Mouse (Mus musculus): ENCODE data around the gene Rab44. TPM values are rescaled to one million over a fixed set of nuclear protein-coding genes. Genes with fewer than 3 reads are reported as not detected.
A peak's percentile ranks its signal among the peaks of the same experiment; 100 is the strongest.

The Rab44 gene
- polyA plus RNA-seq, 1 experiment from 2014 or later = 0.08 TPM

DNA sequence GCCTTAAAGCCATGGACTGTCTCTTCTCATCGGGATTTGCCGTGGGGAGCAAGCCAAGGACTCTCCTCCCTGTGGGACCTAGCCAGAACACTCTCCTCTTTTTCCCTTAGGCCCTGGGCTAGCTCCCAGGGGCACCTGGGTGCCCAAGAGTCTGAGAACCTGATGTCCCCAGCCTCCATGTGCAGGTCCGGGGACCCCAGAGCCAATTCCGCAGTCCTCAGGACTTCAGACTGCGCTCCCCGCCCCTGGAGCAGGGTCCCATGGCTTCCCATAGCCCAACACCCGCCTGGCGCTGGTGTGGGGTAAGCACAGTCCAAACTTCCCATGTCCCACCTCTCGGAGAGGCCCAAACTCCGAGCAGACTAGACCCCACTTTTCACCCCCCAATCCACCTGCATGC lies 28.7 kb upstream of the Rab44 start:
- Histone ChIP-seq H3K4me3 (ENCODE audit: low read depth, low read length) (no peak overlapping the region), H3K36me3 (ENCODE audit: control insufficient read depth, insufficient read depth, low read length) (no peaks in the 10 kb centered on the region), H3K9ac (ENCODE audit: low read depth, low read length) (no peak overlapping the region), H3K9me3 (replicated peaks; ENCODE audit: control insufficient read depth, low read length, poor library complexity, severe bottlenecking) (no peaks in the 10 kb centered on the region), H3K27me3 (ENCODE audit: control insufficient read depth, insufficient read depth, low read depth, low read length) (no peaks in the 10 kb centered on the region), H3K4me2 (ENCODE audit: low read length) (no peak overlapping the region), H3K27ac (ENCODE audit: low read length) (no peak overlapping the region), H3K4me1 (ENCODE audit: control insufficient read depth, insufficient read depth, low read length) (peaks cover 12% of the 10 kb centered on the region; the same call in 1 of the 2 replicates)
- ATAC-seq = no peak
- 81% methylated on average over 10 of the region's 10 CpGs for WGBS

DNA sequence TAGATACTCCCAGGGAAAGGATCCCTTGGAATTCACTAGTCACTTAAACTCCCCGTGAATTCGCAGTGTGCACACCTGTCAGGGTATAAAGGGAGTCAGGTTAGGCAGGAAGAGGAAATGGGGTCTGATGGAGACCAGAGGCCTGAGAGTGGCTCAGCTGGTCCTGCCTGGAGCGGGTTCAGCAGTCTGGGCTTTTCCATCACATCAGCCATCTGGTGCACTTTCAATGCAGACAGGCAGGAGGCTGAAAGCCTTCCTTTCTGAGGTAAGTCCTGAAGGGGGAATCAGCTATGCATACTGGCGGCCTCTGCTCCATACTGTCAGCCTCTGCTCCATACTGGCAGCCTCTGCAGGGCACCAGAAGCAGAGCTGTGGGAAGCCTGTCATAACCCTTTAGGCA lies 27.0 kb upstream of the Rab44 start:
- Histone ChIP-seq H3K4me2 (ENCODE audit: low read length) (no peak overlapping the region), H3K27me3 (ENCODE audit: control insufficient read depth, insufficient read depth, low read depth, low read length) (no peaks in the 10 kb centered on the region), H3K9ac (ENCODE audit: low read depth, low read length) (no peak overlapping the region), H3K27ac (ENCODE audit: low read length) (no peak overlapping the region), H3K4me3 (ENCODE audit: low read depth, low read length) (no peak overlapping the region), H3K36me3 (ENCODE audit: control insufficient read depth, insufficient read depth, low read length) (no peaks in the 10 kb centered on the region), H3K9me3 (replicated peaks; ENCODE audit: control insufficient read depth, low read length, poor library complexity, severe bottlenecking) (no peaks in the 10 kb centered on the region), H3K4me1 (ENCODE audit: control insufficient read depth, insufficient read depth, low read length) (peaks cover 3% of the 10 kb centered on the region; the same call in 1 of the 2 replicates)
- 76% methylated on average over 4 of the region's 4 CpGs for WGBS
- no peak for ATAC-seq

- H3K4me3 ChIP-seq (ENCODE audit: low read depth, low read length) = no peak within 1 kb of the TSS
- 81% methylated on average over 3 of the region's 3 CpGs for WGBS
- ATAC-seq = no peak
- no peaks in the 10 kb centered on the region for H3K36me3 ChIP-seq (ENCODE audit: control insufficient read depth, insufficient read depth, low read length)
- no peak within 1 kb of the TSS for H3K4me2 ChIP-seq (ENCODE audit: low read length)
- no peak within 1 kb of the TSS for H3K27ac ChIP-seq (ENCODE audit: low read length)
- H3K9me3 ChIP-seq (replicated peaks; ENCODE audit: control insufficient read depth, low read length, poor library complexity, severe bottlenecking) = no peaks in the 10 kb centered on the region
- H3K9ac ChIP-seq (ENCODE audit: low read depth, low read length) = no peak within 1 kb of the TSS
- no peaks in the 10 kb centered on the region for H3K27me3 ChIP-seq (ENCODE audit: control insufficient read depth, insufficient read depth, low read depth, low read length)
- peaks cover 6% of the 10 kb centered on the region for H3K4me1 ChIP-seq (ENCODE audit: control insufficient read depth, insufficient read depth, low read length)
Observed at GRCm38 (mm10) chr17:29090776-29091175, 23.2 kb upstream of the Rab44 start, which contains the start of gene Cdkn1a. TSS of gene Cdkn1a (plus strand) at chr17:29090976.

- Histone ChIP-seq H3K9ac (ENCODE audit: low read depth, low read length) (no peak overlapping the region), H3K27ac (ENCODE audit: low read length) (no peak overlapping the region), H3K4me3 (ENCODE audit: low read depth, low read length) (no peak overlapping the region), H3K36me3 (ENCODE audit: control insufficient read depth, insufficient read depth, low read length) (no peaks in the 10 kb centered on the region), H3K27me3 (ENCODE audit: control insufficient read depth, insufficient read depth, low read depth, low read length) (no peaks in the 10 kb centered on the region), H3K4me2 (ENCODE audit: low read length) (no peak overlapping the region), H3K9me3 (replicated peaks; ENCODE audit: control insufficient read depth, low read length, poor library complexity, severe bottlenecking) (no peaks in the 10 kb centered on the region), H3K4me1 (ENCODE audit: control insufficient read depth, insufficient read depth, low read length) (peaks cover 8% of the 10 kb centered on the region)
- ATAC-seq = no peak
- 54% methylated on average over 6 of the region's 6 CpGs for WGBS
Observed at GRCm38 (mm10) chr17:29091348-29091944, 22.5 kb upstream of the Rab44 start.

DNA sequence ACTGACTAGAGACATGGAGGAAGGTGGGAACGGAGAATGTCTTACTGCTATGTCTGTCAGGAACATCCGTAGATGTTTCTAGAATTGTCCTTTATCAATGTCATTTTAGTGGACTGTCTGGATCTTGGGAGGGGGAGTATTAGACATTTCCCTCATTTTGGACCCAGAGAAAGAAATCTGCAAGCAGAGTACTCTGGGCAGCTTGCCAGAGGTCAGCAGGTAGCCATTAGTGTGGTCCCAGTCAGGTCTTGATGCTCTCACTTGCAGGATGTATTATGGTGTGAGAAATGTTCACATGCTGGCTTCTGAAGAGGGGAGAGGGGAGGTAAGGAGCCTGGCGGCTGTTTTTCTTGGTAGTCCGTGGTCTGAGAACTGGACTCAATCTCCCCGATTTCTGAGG lies 21.4 kb upstream of the Rab44 start:
- H3K9me3 ChIP-seq (replicated peaks; ENCODE audit: control insufficient read depth, low read length, poor library complexity, severe bottlenecking) = no peaks in the 10 kb centered on the region
- H3K4me1 ChIP-seq (ENCODE audit: control insufficient read depth, insufficient read depth, low read length) = peaks cover 8% of the 10 kb centered on the region
- H3K27ac ChIP-seq (ENCODE audit: low read length) = no peak overlapping the region
- WGBS = 59% methylated on average over 5 of the region's 5 CpGs
- H3K9ac ChIP-seq (ENCODE audit: low read depth, low read length) = no peak overlapping the region
- no peaks in the 10 kb centered on the region for H3K36me3 ChIP-seq (ENCODE audit: control insufficient read depth, insufficient read depth, low read length)
- H3K27me3 ChIP-seq (ENCODE audit: control insufficient read depth, insufficient read depth, low read depth, low read length) = no peaks in the 10 kb centered on the region
- ATAC-seq = no peak
- no peak overlapping the region for H3K4me2 ChIP-seq (ENCODE audit: low read length)
- no peak overlapping the region for H3K4me3 ChIP-seq (ENCODE audit: low read depth, low read length)

DNA sequence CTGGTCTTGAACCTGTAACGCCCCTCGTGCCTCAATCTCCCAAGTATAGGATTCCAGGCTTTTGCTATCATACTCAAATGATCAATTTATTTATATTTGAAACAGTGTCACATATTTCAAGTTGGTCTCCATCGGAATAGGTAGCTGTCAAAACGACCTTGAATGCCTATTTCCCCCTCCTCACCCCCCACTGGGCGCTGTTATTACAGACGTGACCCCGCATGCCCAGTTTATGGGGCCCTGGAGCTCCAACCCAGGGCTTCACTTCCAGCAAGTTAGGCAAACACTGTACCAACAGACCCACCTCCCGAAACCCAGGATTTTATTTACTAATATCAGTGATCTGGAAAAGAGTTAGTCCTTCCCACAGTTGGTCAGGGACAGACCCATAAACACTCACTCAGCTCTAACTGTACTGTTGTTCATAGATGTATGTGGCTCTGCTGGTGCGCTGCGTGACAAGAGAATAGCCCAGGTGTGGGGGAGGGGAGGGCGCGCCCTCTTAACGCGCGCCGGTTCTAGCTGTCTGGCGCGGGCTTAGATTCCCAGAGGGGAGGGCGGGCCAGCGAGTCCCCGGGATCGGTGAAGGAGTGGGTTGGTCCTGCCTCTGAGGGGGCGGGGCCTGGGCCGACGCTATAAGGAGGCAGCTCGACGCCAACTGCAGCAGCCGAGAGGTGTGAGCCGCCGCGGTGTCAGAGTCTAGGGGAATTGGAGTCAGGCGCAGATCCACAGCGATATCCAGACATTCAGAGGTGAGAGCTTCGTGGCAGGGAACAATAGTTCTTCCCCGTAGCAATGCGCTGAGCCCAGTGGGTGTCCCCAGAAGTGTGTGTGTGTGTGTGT lies 20.6 kb upstream of the Rab44 start:
- Histone ChIP-seq H3K4me1 (ENCODE audit: control insufficient read depth, insufficient read depth, low read length) (peaks cover 8% of the 10 kb centered on the region), H3K4me2 (ENCODE audit: low read length) (peak overlapping the region; percentile 89), H3K27ac (ENCODE audit: low read length) (peak overlapping the region; percentile 10; the same call in 1 of the 2 replicates), H3K9ac (ENCODE audit: low read depth, low read length) (peak overlapping the region; percentile 84), H3K27me3 (ENCODE audit: control insufficient read depth, insufficient read depth, low read depth, low read length) (no peaks in the 10 kb centered on the region), H3K36me3 (ENCODE audit: control insufficient read depth, insufficient read depth, low read length) (no peaks in the 10 kb centered on the region), H3K9me3 (replicated peaks; ENCODE audit: control insufficient read depth, low read length, poor library complexity, severe bottlenecking) (no peaks in the 10 kb centered on the region), H3K4me3 (ENCODE audit: low read depth, low read length) (peak overlapping the region; percentile 64)
- ATAC-seq = peak; percentile 72
- WGBS = 8% methylated on average over 36 of the region's 36 CpGs

DNA sequence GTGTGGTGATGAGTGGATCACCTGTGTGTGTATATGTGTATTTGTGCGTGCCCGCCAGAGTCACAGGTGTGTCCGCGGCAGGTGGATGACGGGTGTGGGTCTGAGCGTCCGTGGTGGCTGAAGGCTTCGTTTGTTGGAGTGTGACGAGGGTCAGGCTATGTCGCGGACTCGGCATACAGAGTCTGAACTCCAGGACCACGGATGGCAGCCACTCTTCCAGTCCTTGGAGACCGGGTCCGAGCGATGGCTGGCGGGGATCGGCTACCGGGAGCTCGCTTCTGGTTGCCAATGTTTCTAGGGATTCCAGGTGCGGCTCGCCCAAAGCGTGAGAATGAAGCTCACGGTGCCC lies 20.0 kb upstream of the Rab44 start:
- Histone ChIP-seq H3K4me1 (ENCODE audit: control insufficient read depth, insufficient read depth, low read length) (peaks cover 8% of the 10 kb centered on the region), H3K27ac (ENCODE audit: low read length) (peak overlapping the region; percentile 10; the same call in 1 of the 2 replicates), H3K9me3 (replicated peaks; ENCODE audit: control insufficient read depth, low read length, poor library complexity, severe bottlenecking) (no peaks in the 10 kb centered on the region), H3K4me2 (ENCODE audit: low read length) (peak overlapping the region; percentile 89), H3K36me3 (ENCODE audit: control insufficient read depth, insufficient read depth, low read length) (peaks cover 4% of the 10 kb centered on the region; the same call in 1 of the 2 replicates), H3K27me3 (ENCODE audit: control insufficient read depth, insufficient read depth, low read depth, low read length) (no peaks in the 10 kb centered on the region), H3K4me3 (ENCODE audit: low read depth, low read length) (peak overlapping the region; percentile 64), H3K9ac (ENCODE audit: low read depth, low read length) (peak overlapping the region; percentile 84)
- under 1% methylated on average over 24 of the region's 24 CpGs for WGBS
- ATAC-seq = peak; percentile 13; the same call in 1 of the 2 replicates

DNA sequence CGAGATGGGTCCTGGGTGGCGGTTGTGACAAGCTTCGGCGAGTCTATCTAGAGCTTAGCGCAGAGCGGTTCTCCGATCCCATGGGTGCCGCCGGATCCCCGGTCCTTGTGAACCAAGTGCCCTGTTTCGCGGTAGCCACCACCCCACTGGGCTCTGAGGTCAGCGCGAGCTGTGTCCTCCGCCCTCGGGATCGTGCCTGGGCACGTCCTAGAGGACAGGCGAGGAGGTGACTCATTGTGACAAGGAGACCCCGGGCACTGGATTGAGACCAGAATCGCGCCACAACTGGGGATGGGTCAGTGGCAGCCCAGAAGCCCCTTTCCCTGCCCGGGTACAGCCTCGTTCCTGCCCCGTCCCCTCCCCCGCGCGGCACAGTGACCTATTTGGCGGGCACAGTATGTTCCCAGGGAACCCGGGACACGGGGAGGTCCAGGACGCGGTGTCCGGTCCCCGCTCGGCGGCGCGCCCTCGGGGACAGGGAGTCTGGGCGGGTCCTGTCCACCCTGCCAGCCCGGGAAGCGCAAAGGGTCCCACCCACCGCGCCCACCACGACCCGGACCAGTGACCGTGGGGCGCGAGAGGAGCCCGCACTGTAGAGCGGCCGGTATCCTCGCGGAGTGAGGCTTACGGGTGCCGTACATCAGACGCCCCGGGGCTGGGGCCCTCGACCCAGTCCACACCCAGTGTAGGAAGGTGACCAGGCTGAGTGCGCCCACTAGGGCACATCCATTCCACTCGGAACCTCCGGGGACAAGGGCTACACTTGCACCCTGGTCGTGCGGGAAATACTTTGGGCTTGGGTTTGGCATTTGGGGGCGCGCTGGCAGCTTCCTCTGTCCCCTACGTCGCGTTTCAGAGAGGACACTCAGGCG lies 19.4 kb upstream of the Rab44 start:
- H3K9ac ChIP-seq (ENCODE audit: low read depth, low read length) = peak overlapping the region; percentile 84
- H3K4me3 ChIP-seq (ENCODE audit: low read depth, low read length) = peak overlapping the region; percentile 64
- peak; percentile 67 for ATAC-seq
- H3K4me2 ChIP-seq (ENCODE audit: low read length) = peak overlapping the region; percentile 89
- peaks cover 8% of the 10 kb centered on the region for H3K36me3 ChIP-seq (ENCODE audit: control insufficient read depth, insufficient read depth, low read length)
- no peaks in the 10 kb centered on the region for H3K27me3 ChIP-seq (ENCODE audit: control insufficient read depth, insufficient read depth, low read depth, low read length)
- H3K27ac ChIP-seq (ENCODE audit: low read length) = peak overlapping the region; percentile 65
- no peaks in the 10 kb centered on the region for H3K9me3 ChIP-seq (replicated peaks; ENCODE audit: control insufficient read depth, low read length, poor library complexity, severe bottlenecking)
- under 1% methylated on average over 69 of the region's 71 CpGs for WGBS
- peaks cover 8% of the 10 kb centered on the region for H3K4me1 ChIP-seq (ENCODE audit: control insufficient read depth, insufficient read depth, low read length)

All from midbrain, embryonic 16.5 days (tissue).